Mouse (Mus musculus) forebrain, postnatal 0 days (tissue): Measurements from ENCODE around the gene Rac2. TPM values are rescaled to one million over a fixed set of nuclear protein-coding genes. Genes with fewer than 3 reads are reported as not detected.

Experiments
- ATAC-seq: fragments of 200-750 bp; cut with Nextera tagmentation; 2 replicates; pipeline ENCODE4 v1.8.0; 2017; ENCODE audit warnings: mild to moderate bottlenecking, moderate library complexity
- DNase-seq: peaks from one replicate; pipeline ENCODE4 v3.0.0-alpha.2; 2015
- H3K27ac ChIP-seq: fragments of 300-500 bp; sonication (generic); 2 replicates; pipeline ENCODE4 v1.5.1; 2014; ENCODE audit warnings: low read depth, mild to moderate bottlenecking, antibody characterized with exemption, low read length, moderate library complexity, mixed read lengths
- H3K27me3 ChIP-seq: fragments of 300-500 bp; sonication (generic); 2 replicates; pipeline ENCODE4 v1.6.1; 2014; ENCODE audit warnings: mild to moderate bottlenecking, low read length, mixed read lengths; ENCODE audit not compliant: insufficient read depth
- H3K36me3 ChIP-seq: fragments of 300-500 bp; sonication (generic); 2 replicates; pipeline ENCODE4 v1.6.1; 2014; ENCODE audit warnings: mild to moderate bottlenecking, moderate library complexity; ENCODE audit not compliant: insufficient read depth
- H3K4me1 ChIP-seq: fragments of 300-500 bp; sonication (generic); 2 replicates; pipeline ENCODE4 v1.6.1; 2014; ENCODE audit warnings: antibody characterized with exemption; ENCODE audit not compliant: insufficient read depth
- H3K4me2 ChIP-seq: fragments of 300-500 bp; sonication (generic); 2 replicates; pipeline ENCODE4 v1.6.1; 2014; ENCODE audit warnings: low read depth, mild to moderate bottlenecking, moderate library complexity
- H3K4me3 ChIP-seq: fragments of 300-500 bp; sonication (generic); 2 replicates; pipeline ENCODE4 v1.5.1; 2014; ENCODE audit warnings: low read depth, low read length, mixed read lengths
- H3K9ac ChIP-seq: fragments of 300-500 bp; sonication (generic); 2 replicates; pipeline ENCODE4 v1.6.1; 2014; ENCODE audit warnings: mild to moderate bottlenecking
- H3K9me3 ChIP-seq: fragments of 300-500 bp; sonication (generic); 2 replicates; pipeline ENCODE4 v1.6.1; 2016; ENCODE audit warnings: low read length
- CTCF ChIP-seq: sonication (generic); IDR thresholded peaks from 2 replicates; pipeline ENCODE4 v1.5.1; 2016; ENCODE audit warnings: antibody characterized with exemption, control low read depth, low read depth
- WGBS: fragments of 180-500 bp; shearing (Covaris S2); extraction: QIAGEN DNeasy Blood & Tissue Kit; methylation state at CpG from one replicate; pipeline ENCODE4 v1.1.7; 2014; 5-methylcytosine and 5-hydroxymethylcytosine counted together
- polyA plus RNA-seq: library from polyadenylated mRNA; unstranded; fragments of >200 nt; fragmentation: Nextera tagmentation; extraction: Ambion mirVana; gene quantifications from 2 replicates; pipeline ENCODE4 v1.2.1, GENCODE M21; 2015
- total RNA-seq: library from RNA; depleted of rRNA; stranded (reverse); fragments of >200 nt; gene quantifications from 2 replicates; pipeline ENCODE4 v1.2.3, GENCODE M21; 2014

Rac2 gene
- total and polyA plus RNA-seq, 2 experiments from 2014 or later = 1.1 to 6.5 TPM

- Histone ChIP-seq H3K4me1 (peaks cover 5% of the 10 kb centered on the region; the same call in 1 of the 2 replicates), H3K9me3 (no peaks in the 10 kb centered on the region), H3K4me2 (peak overlapping the region; percentile 40), H3K27ac (peak overlapping the region; percentile 51; the same call in 1 of the 2 replicates), H3K27me3 (no peaks in the 10 kb centered on the region), H3K36me3 (no peaks in the 10 kb centered on the region), H3K9ac (peak overlapping the region; percentile 52; the same call in 1 of the 2 replicates), H3K4me3 (no peak overlapping the region)
- TF ChIP-seq CTCF = no peak
- DNase-seq (no peak), ATAC-seq (no peak)
- WGBS = 76% methylated on average over 4 of the region's 4 CpGs
Observed at GRCm38 (mm10) chr15:78531451-78531720, 41.2 kb downstream of the Rac2 start.

DNA sequence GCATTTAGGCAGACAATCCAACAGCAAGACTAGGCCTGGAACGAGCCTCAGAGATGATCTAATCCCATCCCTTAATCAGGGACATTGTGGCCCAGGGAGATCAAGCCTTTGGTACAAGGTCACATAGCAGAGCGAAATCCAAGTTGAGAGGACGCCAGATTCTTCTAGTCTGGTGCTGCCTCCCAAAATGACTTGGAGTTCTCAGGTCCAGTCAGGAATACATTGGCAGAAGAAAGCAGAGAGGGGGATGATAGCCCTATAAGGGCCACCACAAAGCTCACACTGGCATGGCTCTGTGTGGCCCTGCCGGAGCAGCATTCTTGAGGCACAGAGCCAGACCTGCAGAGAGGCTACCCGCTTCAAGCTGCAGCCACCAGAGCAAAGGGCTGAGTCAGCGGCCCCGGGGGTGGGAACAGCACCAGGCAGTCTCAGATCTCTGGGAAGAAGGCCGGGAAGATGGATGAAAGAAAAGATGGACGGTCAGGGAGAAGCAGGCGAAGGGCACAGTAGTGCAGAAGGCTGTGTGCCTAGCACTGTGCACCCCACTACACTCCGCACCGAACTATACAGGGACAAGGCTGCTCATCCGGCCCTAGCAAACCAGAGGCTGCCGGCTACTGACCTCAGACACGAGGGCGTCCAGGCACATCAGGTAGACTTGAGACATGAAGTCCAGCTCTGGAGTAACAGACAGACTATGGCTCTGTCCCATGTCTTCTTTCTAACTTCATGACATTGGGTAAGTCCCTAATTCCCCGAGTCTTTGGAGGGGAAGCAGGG lies 41.7 kb downstream of the Rac2 start, which contains the start of gene C1qtnf6:
TSS of gene C1qtnf6 (minus strand) at position 746 of the 780 bp plus-strand sequence.
- 71% methylated on average over 17 of the region's 17 CpGs for WGBS
- Histone ChIP-seq H3K27ac (peak within 1 kb of the TSS; percentile 51), H3K9ac (peak within 1 kb of the TSS; percentile 52), H3K27me3 (no peaks in the 10 kb centered on the region), H3K36me3 (no peaks in the 10 kb centered on the region), H3K9me3 (no peaks in the 10 kb centered on the region), H3K4me1 (peaks cover 5% of the 10 kb centered on the region; the same call in 1 of the 2 replicates), H3K4me3 (peak within 1 kb of the TSS; percentile 29), H3K4me2 (peak within 1 kb of the TSS; percentile 40)
- ATAC-seq (no peak), DNase-seq (no peak)
- TF ChIP-seq CTCF = no peak

DNA sequence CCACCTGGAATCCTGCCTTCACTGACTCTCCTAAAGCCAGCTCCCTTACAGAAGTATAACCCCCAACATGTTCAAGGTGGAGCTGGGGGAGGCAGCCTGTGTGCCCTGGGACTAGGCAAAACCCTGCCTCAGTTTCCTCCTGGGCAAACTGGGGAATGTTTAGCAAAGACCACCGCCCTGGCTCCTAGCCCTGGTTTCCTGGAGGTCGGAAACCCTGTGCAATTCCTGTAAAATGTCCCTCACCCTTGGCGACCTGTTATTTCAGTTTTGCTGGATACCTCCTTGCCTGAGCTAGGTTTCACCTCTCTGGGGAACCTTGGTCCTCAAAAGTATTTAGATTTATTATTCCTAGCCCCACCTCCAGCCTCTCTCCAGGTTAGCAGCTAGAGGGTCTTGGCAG lies 42.4 kb downstream of the Rac2 start:
- Histone ChIP-seq H3K4me1 (peaks cover 5% of the 10 kb centered on the region; the same call in 1 of the 2 replicates), H3K9me3 (no peaks in the 10 kb centered on the region), H3K4me3 (no peak overlapping the region), H3K27me3 (no peaks in the 10 kb centered on the region), H3K27ac (peak overlapping the region; percentile 47), H3K36me3 (no peaks in the 10 kb centered on the region), H3K9ac (0 out of 2 replicates have a peak overlapping the region, but pooled peaks have one; percentile 42), H3K4me2 (peak overlapping the region; percentile 45)
- no peak for DNase-seq
- no peak for TF ChIP-seq CTCF
- WGBS = 78% methylated on average over 3 of the region's 3 CpGs
- no peak for ATAC-seq

GRCm38 (mm10) chr15:78529428-78529990 lies 43.1 kb downstream of the Rac2 start:
- ATAC-seq (peak; percentile 55), DNase-seq (peak; percentile 78)
- Histone ChIP-seq H3K27me3 (no peaks in the 10 kb centered on the region), H3K4me3 (peak overlapping the region; percentile 21), H3K36me3 (no peaks in the 10 kb centered on the region), H3K4me2 (peak overlapping the region; percentile 45), H3K9me3 (no peaks in the 10 kb centered on the region), H3K4me1 (peaks cover 5% of the 10 kb centered on the region; the same call in 1 of the 2 replicates), H3K27ac (peak overlapping the region; percentile 47), H3K9ac (peak overlapping the region; percentile 42)
- no peak for TF ChIP-seq CTCF
- WGBS = 1% methylated on average over 15 of the region's 15 CpGs

DNA sequence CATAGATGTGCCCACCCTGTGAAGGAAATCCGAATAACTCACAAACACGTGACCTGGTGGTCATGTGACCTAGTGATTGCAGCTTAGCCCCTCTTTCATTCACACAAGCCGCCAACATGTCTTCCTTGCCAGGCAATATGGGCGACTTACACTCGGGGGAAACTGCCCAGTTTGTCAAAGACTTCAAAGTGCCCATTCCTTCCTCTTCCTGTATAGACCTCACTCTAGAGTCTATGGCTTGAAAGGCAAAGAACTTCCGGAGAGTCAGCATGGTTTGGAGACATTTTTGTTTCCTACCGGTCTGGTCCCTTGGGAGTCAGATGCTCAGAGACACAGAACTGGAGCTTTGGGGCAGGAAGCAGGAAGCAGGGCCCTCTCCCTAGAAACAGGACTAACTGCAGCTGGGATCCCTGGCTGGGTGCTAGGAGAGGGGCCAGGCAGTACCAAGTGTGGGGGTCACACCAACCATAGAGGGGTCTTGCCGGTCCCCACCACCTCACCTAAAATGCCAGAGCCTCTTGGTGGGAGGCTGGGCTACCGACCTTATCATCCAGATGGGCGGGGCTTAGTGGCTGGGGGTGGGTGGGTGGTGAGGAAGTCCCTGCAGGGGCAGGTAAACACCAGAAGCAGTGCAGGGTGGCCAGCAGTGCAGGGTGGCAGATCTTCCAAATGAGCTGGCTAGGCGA lies 43.7 kb downstream of the Rac2 start:
- peaks cover 5% of the 10 kb centered on the region; the same call in 1 of the 2 replicates for H3K4me1 ChIP-seq
- DNase-seq = no peak
- no peaks in the 10 kb centered on the region for H3K9me3 ChIP-seq
- H3K36me3 ChIP-seq = no peaks in the 10 kb centered on the region
- peak overlapping the region; percentile 42; the same call in 1 of the 2 replicates for H3K9ac ChIP-seq
- no peak for ATAC-seq
- no peaks in the 10 kb centered on the region for H3K27me3 ChIP-seq
- TF ChIP-seq CTCF = no peak
- H3K27ac ChIP-seq = peak overlapping the region; percentile 47; the same call in 1 of the 2 replicates
- H3K4me2 ChIP-seq = peak overlapping the region; percentile 45
- H3K4me3 ChIP-seq = peak overlapping the region; percentile 21
- 47% methylated on average over 11 of the region's 11 CpGs for WGBS

DNA sequence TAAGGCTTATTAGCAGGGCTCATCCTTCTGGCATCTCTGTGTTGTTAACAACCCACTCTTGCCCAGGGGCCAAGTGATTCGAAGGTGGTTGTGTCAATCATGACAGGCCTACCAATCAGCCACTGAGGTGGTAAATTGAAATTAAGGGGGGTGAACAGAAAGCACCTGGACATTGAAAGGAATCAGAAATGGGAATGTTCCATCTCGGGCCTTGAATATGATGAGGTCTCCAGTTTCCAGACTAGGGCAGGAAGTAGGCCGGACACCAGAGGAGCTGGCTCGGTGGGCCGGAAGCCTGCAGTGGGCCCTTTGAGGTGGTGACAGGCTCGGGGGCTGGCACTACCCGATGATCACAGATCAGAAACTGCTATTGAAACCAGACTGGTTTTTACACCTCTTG lies 44.6 kb downstream of the Rac2 start:
- no peak overlapping the region for H3K4me3 ChIP-seq
- ATAC-seq (no peak), DNase-seq (no peak)
- no peaks in the 10 kb centered on the region for H3K36me3 ChIP-seq
- H3K4me1 ChIP-seq = peaks cover 5% of the 10 kb centered on the region; the same call in 1 of the 2 replicates
- no peak overlapping the region for H3K9ac ChIP-seq
- no peak for TF ChIP-seq CTCF
- no peaks in the 10 kb centered on the region for H3K9me3 ChIP-seq
- WGBS = 86% methylated on average over 7 of the region's 7 CpGs
- no peak overlapping the region for H3K27ac ChIP-seq
- no peaks in the 10 kb centered on the region for H3K27me3 ChIP-seq
- no peak overlapping the region for H3K4me2 ChIP-seq
